13 mouse cellular contexts compared by ENCODE assay signal in genomic region chr12:116827748-116828147, GRCm38 (mm10).
DNase-seq lines count a peak whose midpoint lies in the region; ATAC-seq and TF ChIP-seq lines count a peak whose summit lies in the region.
"Had no signal": no experiment of that assay in that cellular context is flagged by ENCODE, and none has a peak within 500 bp of the region (broad histone marks: within the 10 kb centered on the region; RNA-seq: fewer than 3 reads in every experiment).

No protein-coding gene starts in this region.

- TF ChIP-seq EP300 in CH12.LX (IDR thresholded peaks at IDR 0.05; ENCODE audit: low read length) = no peak

- peak; percentile 20 for TF ChIP-seq RAD21 in CH12.LX (IDR thresholded peaks at IDR 0.05; ENCODE audit: low read depth, low read length)

- DNase-seq in cerebellum, adult 2 months = no peak
- DNase-seq in cerebellum, adult 9-10 months = no peak
- peak; percentile 6 to 47 for DNase-seq in kidney, adult 8-10 months
- DNase-seq in CH12.LX (ENCODE audit: extremely low read depth) = no peak
- peak; percentile 28 for DNase-seq in hindbrain, postnatal 0 days (ENCODE audit: low spot score)
- no peak for DNase-seq in thymus, postnatal 14 days
- DNase-seq in adrenal gland, postnatal 25 days = no peak
- DNase-seq: adrenal gland, postnatal 14 days; liver; lung, adult 2 months had no signal

- dilution Hi-C loops in CH12.LX (cut with MboI; ENCODE audit: extremely low pct_ligation_motif_present, extremely low pct_unique_long_range_greater_than_20kb, low sequenced_read_pairs) = no loop called here

- no peaks in the 10 kb centered on the region; the same call in 1 of the 2 replicates for H3K4me1 ChIP-seq in cerebellum, adult 2 months (ENCODE audit: control insufficient read depth, insufficient read depth, low read length)
- no peaks in the 10 kb centered on the region for H3K4me1 ChIP-seq in kidney, embryonic 15.5 days
- H3K4me1 ChIP-seq in CH12.LX (ENCODE audit: control insufficient read depth in 1 of 2, insufficient read depth in 2 of 2) = peaks cover 0 to 3% of the 10 kb centered on the region in 2 experiments; a peak in 1 of 4 replicates
- H3K4me1 ChIP-seq in hindbrain, postnatal 0 days (ENCODE audit: insufficient read depth, low read length) = no peaks in the 10 kb centered on the region
- H3K4me1 ChIP-seq: hindbrain, embryonic 15.5 days had no signal

- H3K79me2 ChIP-seq in CH12.LX (replicated peaks; ENCODE audit: control insufficient read depth, extremely low read depth, insufficient read depth, poor library complexity, severe bottlenecking) = no peaks in the 10 kb centered on the region

- H3K9me3 ChIP-seq in kidney, embryonic 15.5 days (replicated peaks) = no peaks in the 10 kb centered on the region
- no peaks in the 10 kb centered on the region for H3K9me3 ChIP-seq in CH12.LX (replicated peaks; ENCODE audit: low read length)
- H3K9me3 ChIP-seq in hindbrain, postnatal 0 days (ENCODE audit: low read length) = no peaks in the 10 kb centered on the region
- H3K9me3 ChIP-seq: hindbrain, embryonic 15.5 days had no signal

- in situ Hi-C loops in CH12.LX (cut with MboI; ENCODE audit: low pct_ligation_motif_present, low pct_unique_long_range_greater_than_20kb, low sequenced_read_pairs) = no loop called here

- WGBS in cerebellum, adult 2 months = 41% methylated on average over 7 of the region's 7 CpGs
- WGBS in kidney, embryonic 15.5 days = 50% methylated on average over 7 of the region's 7 CpGs
- 34% methylated on average over 7 of the region's 7 CpGs for whole genome bisulfite sequencing in hindbrain, postnatal 0 days

- ATAC-seq in kidney, embryonic 15.5 days (replicated peaks; ENCODE audit: low FRiP score) = no peak
- no peak for ATAC-seq in hindbrain, postnatal 0 days

- H3K4me3 ChIP-seq in cerebellum, adult 2 months (replicated peaks; ENCODE audit: insufficient read depth, low read depth, low read length) = no peak overlapping the region
- no peak overlapping the region for H3K4me3 ChIP-seq in kidney, embryonic 15.5 days (replicated peaks)
- H3K4me3 ChIP-seq in CH12.LX (replicated peaks in 1 of 3; ENCODE audit: low read depth in 2 of 3, low read length in 2 of 3, poor library complexity in 1 of 3) = no peak overlapping the region
- H3K4me3 ChIP-seq in hindbrain, postnatal 0 days (ENCODE audit: low read length) = no peak overlapping the region
- H3K4me3 ChIP-seq: hindbrain, embryonic 15.5 days; myocyte had no signal

- no peak overlapping the region for H3K4me2 ChIP-seq in kidney, embryonic 15.5 days
- H3K4me2 ChIP-seq in CH12.LX (ENCODE audit: insufficient read depth, low read depth, poor library complexity, severe bottlenecking) = no peak overlapping the region
- no peak overlapping the region for H3K4me2 ChIP-seq in hindbrain, postnatal 0 days (ENCODE audit: low read depth, low read length)
- H3K4me2 ChIP-seq: hindbrain, embryonic 15.5 days had no signal

- TF ChIP-seq POLR2A in cerebellum, adult 2 months (IDR thresholded peaks at IDR 0.05; ENCODE audit: borderline replicate concordance, insufficient read depth, low read length) = no peak
- no peak for TF ChIP-seq POLR2A in CH12.LX (IDR thresholded peaks at IDR 0.05; ENCODE audit: low read depth, low read length)

- TF ChIP-seq CTCF in cerebellum, adult 2 months (IDR thresholded peaks at IDR 0.05; ENCODE audit: borderline replicate concordance, insufficient read depth, low read depth, low read length) = peak; percentile 13; the same call in 1 of the 2 replicates
- peak in 1 of 2 experiments; percentile 18; a peak in 1 of 4 replicates for TF ChIP-seq CTCF in CH12.LX (conservative IDR thresholded peaks at IDR 0.05 in 1 of 2, IDR thresholded peaks at IDR 0.05 in 1 of 2; ENCODE audit: low read depth in 2 of 2, low read length in 2 of 2)
- peak; percentile 58 for TF ChIP-seq CTCF in hindbrain, postnatal 0 days (IDR thresholded peaks at IDR 0.05; ENCODE audit: low read depth)

- H3K27me3 ChIP-seq in cerebellum, adult 2 months (ENCODE audit: control insufficient read depth, insufficient read depth, low read length) = no peaks in the 10 kb centered on the region
- no peaks in the 10 kb centered on the region for H3K27me3 ChIP-seq in kidney, embryonic 15.5 days
- peaks cover 13% of the 10 kb centered on the region for H3K27me3 ChIP-seq in CH12.LX (replicated peaks)
- no peaks in the 10 kb centered on the region for H3K27me3 ChIP-seq in hindbrain, postnatal 0 days (ENCODE audit: insufficient read depth, low read length)
- H3K27me3 ChIP-seq: hindbrain, embryonic 15.5 days had no signal

- H3K9ac ChIP-seq in kidney, embryonic 15.5 days = no peak overlapping the region
- no peak overlapping the region for H3K9ac ChIP-seq in CH12.LX (ENCODE audit: insufficient read depth, low read depth)
- H3K9ac ChIP-seq in hindbrain, postnatal 0 days (replicated peaks; ENCODE audit: low read length) = no peak overlapping the region
- H3K9ac ChIP-seq: hindbrain, embryonic 15.5 days had no signal

- no peak overlapping the region for H3K27ac ChIP-seq in cerebellum, adult 2 months (ENCODE audit: insufficient read depth, low read length)
- no peak overlapping the region for H3K27ac ChIP-seq in kidney, embryonic 15.5 days
- no peak overlapping the region for H3K27ac ChIP-seq in CH12.LX (ENCODE audit: insufficient read depth, low read depth)
- H3K27ac ChIP-seq in hindbrain, postnatal 0 days = no peak overlapping the region
- H3K27ac ChIP-seq: hindbrain, embryonic 15.5 days had no signal

- no peaks in the 10 kb centered on the region for H3K36me3 ChIP-seq in kidney, embryonic 15.5 days
- no peaks in the 10 kb centered on the region for H3K36me3 ChIP-seq in CH12.LX (replicated peaks in 1 of 2; ENCODE audit: control insufficient read depth in 1 of 2, insufficient read depth in 1 of 2, low read length in 1 of 2)
- H3K36me3 ChIP-seq in hindbrain, postnatal 0 days (ENCODE audit: insufficient read depth, low read length) = no peaks in the 10 kb centered on the region
- H3K36me3 ChIP-seq: hindbrain, embryonic 15.5 days had no signal

TF ChIP-seq in CH12.LX, 34 proteins besides CTCF, POLR2A, EP300 and RAD21:
- no peak for TF ChIP-seq UBTF (IDR thresholded peaks at IDR 0.05; ENCODE audit: low read depth, low read length)
- TF ChIP-seq CHD1 (IDR thresholded peaks at IDR 0.05; ENCODE audit: low read depth, low read length) = no peak
- TF ChIP-seq ZNF384 (IDR thresholded peaks at IDR 0.05; ENCODE audit: low read depth, low read length) = no peak
- no peak for TF ChIP-seq IRF4 (IDR thresholded peaks at IDR 0.05; ENCODE audit: low read depth, low read length)
- no peak for TF ChIP-seq USF1 (IDR thresholded peaks at IDR 0.05; ENCODE audit: low read depth, low read length)

Comparison
In these comparisons a context has a peak if more than half of its experiments do, and no peak if none do; other contexts are left out.
1. DNase-seq: peak in kidney, adult 8-10 months (2 of 2) and hindbrain, postnatal 0 days (single experiment); none in cerebellum, adult 2 months (0 of 2), cerebellum, adult 9-10 months (single experiment), CH12.LX (single experiment), thymus, postnatal 14 days (single experiment) and adrenal gland, postnatal 25 days (single experiment).